Mouse (Mus musculus): ENCODE results near the gene Ank2.
"Not testable (repeated sequence)": the region's sequence is repeated elsewhere in the genome, so short reads cannot be mapped to it uniquely, and the experiment has no call there.

The Ank2 gene

GRCm38 (mm10) chr3:127361384-127361783 lies 137.8 kb downstream of the Ank2 start:
- DNase-seq (ENCODE audit: low read depth, low spot score) = no peak

DNA sequence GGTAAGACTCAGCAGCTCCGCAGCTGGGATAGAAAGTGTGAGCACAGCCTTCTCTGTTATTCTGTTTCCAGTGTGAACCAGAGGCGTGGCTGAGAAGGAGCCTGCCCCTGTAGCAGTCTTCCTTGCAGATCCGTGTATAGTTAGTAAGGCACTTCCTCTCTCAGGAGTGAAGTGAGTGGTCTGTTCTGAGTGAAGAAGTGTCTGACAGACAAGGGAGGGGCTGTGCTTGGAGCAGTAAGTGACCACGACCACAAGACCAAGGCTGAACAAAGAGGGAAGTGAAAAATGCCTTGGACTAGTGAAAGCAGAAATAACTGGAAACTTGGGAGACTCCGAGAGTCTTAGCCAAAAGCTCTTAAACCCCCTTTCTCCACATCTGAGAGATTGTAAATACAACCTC lies 143.9 kb downstream of the Ank2 start:
- no peak for DNase-seq (ENCODE audit: low read depth, low spot score)

DNA sequence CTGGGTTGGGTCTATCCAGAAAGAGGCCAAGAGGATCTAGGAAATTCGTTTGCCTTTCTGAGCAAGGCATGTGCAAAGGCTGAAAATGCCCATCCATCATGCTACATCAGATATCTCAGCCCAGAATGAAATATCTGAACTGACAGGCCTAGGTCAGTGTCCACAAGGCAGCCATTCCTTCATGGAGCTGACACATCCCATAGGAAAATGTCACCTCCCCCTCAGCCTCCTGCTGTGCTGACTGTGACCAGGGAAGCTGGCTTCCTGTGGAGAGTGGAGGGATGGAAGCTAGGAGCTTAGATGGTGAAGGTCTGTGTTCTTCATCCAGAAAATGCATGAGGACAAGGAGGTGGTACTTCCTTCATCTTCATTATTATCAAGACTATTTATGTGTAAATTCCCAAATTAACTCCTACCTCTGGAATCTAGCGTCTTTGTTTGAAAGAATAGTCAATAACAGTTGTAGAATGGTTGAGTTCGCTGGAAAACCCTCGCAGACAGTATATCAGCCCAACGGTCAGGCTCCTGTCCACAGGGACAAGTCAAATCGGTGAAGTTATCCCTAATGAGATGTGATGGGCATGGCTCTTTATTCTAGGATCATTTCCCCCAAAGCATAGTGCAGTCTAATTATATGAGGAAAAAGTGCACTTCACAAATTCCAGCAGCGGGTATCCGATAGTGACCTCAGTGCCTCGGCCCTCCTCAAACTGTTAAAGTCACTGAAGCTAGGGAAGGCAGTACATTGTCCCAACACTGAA lies 148.4 kb downstream of the Ank2 start:
- DNase-seq (ENCODE audit: low read depth, low spot score) = no peak

DNA sequence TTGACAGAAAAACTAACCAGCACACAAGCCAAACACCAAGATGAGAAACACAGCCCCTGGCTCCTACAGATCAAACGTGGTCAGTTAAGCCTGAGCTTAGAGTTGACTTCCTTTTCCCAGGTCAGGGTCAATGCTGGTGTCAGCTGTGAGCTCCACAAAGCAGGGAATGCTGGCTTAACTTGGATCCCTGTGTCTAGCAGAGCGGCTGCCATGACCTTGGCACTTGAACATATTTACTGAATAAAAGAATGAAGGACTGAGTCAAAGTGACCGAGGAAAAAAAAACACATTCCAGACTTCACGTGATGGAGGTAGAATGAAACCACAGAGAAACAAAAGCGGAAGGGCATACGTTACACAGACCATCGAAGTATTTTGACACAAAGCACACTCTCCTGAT lies 150.2 kb downstream of the Ank2 start:
- no peak for DNase-seq (ENCODE audit: low read depth, low spot score)

- no peak for DNase-seq (ENCODE audit: low read depth, low spot score)
Measured at GRCm38 (mm10) chr3:127345860-127346459, 153.2 kb downstream of the Ank2 start.

DNA sequence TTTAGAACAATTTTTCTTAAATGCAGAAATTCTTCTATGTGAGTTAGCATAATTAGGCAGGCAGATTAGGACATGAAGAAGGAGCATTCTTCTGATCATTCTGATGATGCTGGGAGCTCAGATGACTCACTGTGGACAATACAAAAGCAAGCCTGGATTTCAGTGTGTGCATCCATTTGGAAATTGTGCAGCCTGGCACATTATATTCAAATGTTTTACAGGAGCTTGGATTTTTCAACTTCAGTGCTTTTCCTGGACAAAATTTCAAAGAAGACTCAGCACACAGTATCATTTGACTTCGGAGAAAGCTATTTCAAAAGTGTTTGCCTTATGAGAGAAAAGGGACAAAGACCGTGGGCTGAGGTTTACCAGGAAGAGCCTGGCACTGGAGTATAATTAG lies 157.8 kb downstream of the Ank2 start:
- DNase-seq (ENCODE audit: low read depth, low spot score) = no peak

GRCm38 (mm10) chr3:127334876-127335275 lies 164.3 kb downstream of the Ank2 start:
- no peak for DNase-seq (ENCODE audit: low read depth, low spot score)

GRCm38 (mm10) chr3:127331562-127331961 lies 167.6 kb downstream of the Ank2 start:
- DNase-seq (ENCODE audit: low read depth, low spot score) = no peak

- peak; percentile 6 for DNase-seq (ENCODE audit: low read depth, low spot score)
Measured at GRCm38 (mm10) chr3:127326355-127326754, 172.8 kb downstream of the Ank2 start.

DNA sequence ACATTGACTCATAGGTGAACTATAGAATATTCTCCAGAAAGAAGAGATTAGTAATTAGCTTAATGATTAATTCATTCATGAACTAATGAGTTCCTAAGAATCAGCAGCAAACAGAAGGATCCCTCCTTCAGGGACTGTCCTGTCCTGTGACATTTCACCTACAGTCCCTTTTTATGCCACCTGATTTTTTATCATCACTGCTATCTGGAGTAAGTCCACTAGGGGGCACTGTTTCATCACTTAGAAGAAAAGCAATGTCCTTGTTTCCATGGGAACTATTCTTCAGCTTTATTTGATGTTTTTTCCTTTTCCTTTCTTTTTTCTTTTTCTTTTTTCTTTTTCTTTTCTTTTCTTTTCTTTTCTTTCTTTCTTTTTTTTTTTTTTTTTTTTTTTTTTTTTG lies 176.3 kb downstream of the Ank2 start:
- peak; percentile 74 for DNase-seq (ENCODE audit: low read depth, low spot score)

DNA sequence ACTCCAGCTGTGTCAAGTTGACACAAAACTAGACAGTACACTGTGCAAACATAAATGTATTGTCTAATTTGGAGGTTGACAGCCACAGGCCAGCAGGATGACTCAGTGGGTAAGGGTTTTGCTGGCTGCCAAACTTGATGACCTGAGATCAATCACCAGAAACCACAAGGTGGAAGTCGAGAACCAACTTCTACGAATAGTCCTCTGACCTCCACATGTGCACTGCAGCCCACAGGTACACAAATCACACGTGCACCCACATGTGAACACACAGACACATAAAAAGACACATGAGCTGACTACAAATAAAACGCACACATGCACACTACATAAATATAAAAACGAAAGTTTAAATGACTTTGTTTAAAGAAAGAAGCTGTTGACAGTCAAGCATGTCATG lies 177.5 kb downstream of the Ank2 start:
- DNase-seq (ENCODE audit: low read depth, low spot score) = no peak

DNA sequence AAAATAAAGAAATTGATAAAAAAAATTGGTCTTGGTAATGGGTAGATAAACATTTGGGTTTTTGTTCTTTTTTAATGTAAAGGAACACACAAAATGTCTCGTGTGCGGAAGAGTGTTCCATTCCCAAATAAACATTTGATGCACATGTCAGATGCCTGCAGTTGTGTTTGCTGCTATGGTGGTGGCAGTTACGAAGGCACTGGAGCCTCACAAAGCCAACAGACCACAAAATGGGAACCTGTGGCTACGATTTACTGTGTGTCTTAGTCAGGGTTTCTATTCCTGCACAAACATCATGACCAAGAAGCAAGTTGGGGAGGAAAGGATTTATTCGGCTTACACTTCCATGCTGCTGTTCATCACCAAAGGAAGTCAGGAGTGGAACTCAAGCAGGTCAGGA lies 178.1 kb downstream of the Ank2 start:
- DNase-seq (ENCODE audit: low read depth, low spot score) = not testable (repeated sequence)

DNA sequence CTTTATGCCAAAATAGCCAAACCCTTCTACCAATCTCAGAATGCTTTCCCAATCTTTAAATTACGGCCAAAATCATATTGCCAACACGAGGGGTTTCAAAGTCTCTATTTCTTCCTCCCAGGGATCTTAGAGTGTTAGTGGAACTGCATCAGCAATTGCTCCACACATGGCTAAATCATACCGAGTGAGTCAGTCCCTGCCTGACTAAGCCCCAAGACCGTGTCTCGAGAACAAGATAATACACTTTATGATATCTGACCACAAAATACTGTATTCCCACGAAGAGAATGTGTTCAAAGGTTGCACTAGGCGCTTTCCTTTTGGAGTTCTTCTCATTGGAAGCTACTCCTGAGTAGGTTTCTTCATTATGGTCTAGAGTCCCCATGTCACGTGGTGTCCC lies 178.8 kb downstream of the Ank2 start:
- DNase-seq (ENCODE audit: low read depth, low spot score) = no peak

DNA sequence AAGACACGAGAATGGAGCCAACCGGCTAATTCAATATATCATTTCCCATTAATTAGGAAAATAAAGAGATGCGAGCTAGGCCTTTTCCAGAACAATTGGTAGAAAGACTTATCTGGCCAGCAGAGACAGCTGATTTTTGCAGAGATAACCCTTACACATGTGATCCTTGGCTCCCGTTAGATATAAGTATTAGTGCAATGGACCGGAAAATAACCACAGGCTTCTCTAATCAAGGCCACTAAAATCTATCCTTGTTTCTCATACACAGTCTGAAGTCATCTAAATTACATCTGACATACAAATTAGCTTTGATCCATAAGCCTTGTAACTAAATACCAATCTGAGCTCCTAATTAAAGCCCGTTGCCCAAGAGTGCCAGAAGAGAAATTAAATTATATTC lies 181.5 kb downstream of the Ank2 start:
- DNase-seq (ENCODE audit: low read depth, low spot score) = no peak

DNA sequence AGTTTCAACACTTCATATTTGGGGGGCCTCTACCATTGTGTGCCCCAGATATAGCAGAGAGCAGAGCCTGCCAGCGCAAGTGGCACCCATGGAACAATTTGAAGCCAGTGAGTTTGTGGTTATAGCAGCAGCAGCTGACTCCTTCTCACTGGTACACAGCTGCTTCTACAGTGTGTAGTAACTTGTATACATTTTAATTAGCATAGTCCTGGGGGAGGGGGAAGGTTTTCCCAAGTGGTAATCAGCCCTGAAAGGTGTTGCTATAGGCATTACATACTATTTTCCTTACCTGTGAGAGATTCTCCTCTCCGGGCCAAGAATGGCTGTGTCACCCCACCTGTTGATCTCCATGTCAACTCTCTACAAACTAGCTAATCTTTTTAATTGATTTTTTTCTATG lies 182.4 kb downstream of the Ank2 start:
- DNase-seq (ENCODE audit: low read depth, low spot score) = no peak

DNA sequence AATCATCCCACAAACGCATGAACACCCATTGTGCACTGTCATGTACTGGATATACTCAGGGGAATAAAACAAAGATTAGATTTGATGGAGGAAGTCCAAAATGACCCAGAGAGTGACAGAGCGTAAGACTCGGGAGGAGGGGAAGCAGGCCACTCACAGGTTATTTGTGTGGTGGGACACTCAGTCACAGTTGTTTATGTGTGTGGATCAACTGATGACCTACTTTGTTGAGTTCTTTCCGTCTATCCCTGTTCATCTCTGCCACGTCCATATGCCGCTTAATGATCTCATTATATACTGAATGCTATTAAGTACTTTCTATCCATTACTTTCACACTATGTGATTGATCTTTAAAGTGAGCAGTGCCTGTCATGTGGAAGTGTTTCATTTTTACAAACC lies 187.6 kb downstream of the Ank2 start:
- DNase-seq (ENCODE audit: low read depth, low spot score) = no peak

- DNase-seq (ENCODE audit: low read depth, low spot score) = no peak
Measured at GRCm38 (mm10) chr3:127310079-127310478, 189.1 kb downstream of the Ank2 start.

DNA sequence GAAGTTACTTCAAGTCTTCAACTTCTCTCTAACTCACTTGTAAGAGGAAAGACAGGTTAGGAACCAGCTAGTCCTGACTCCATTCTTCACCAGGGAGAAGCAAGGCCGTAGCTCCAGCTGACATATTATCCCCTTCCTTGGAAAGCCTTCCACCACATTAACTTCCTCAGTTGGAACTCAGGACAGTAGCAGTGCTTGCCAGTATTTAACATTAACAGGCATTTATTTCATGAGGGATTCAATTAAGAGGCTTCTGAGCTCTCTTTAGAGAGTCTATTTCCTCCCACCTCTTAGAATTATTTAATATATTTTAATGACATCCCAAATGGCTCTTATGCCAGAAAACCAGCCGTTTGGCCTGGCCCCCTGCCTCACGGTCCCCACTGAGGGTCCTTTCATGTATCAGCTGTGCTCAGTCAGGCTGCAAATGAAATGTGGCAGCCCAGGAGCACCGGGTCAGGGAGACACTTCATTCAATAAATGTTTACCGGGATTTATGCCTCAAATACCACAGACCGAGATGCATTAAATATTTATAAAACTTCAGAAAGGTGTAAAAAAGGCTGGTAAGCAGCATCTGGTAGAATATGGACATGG lies 195.1 kb downstream of the Ank2 start:
- no peak for DNase-seq (ENCODE audit: low read depth, low spot score)

- DNase-seq (ENCODE audit: low read depth, low spot score) = no peak
Measured at GRCm38 (mm10) chr3:127303041-127303440, 196.1 kb downstream of the Ank2 start.

DNA sequence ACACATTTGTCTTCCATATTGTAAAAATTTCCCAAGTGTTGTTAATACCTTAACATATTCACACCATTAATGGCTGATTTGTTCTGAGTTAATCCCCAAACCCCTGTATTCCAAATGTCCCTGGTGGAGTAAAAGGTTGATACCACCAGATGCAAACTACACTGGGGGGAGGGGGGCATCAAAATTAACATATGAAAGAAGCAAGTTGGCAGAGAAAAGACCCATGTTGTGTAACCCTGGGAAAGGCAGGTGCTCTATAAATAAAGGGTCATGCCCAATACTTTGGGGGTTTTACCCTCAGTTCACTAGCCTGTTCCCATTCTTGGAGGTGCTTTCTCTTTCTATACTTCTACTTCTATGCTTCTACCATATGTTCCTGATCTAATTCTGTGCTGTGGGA lies 198.4 kb downstream of the Ank2 start:
- DNase-seq (ENCODE audit: low read depth, low spot score) = peak; percentile 32

DNA sequence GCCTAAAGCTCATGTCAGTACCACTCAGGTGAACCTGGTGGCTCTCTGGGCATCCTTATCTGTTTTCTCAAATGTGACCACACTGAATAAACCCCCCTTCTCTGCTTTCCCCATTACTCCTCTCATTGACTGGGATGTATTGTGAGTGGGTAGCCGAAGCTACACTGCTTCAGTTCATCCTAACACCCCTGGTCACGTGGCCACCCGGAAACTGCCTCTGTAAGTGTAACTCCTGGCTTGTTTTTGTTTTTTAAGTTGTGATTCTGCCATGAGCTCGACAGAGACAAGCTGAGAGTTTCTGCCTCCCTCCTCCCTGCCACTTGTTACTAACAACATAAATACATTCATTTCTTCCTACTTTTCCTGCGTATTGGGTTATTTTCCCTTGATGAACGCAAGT lies 203.2 kb downstream of the Ank2 start:
- no peak for DNase-seq (ENCODE audit: low read depth, low spot score)

- no peak for DNase-seq (ENCODE audit: low read depth, low spot score)
Measured at GRCm38 (mm10) chr3:127294610-127295349, 204.4 kb downstream of the Ank2 start.

All from ES-CJ7 (cell line).